Comparison of ENCODE assay signal across 24 mouse cellular contexts in genomic region chr13:52541385-52542035, GRCm38 (mm10). TPM values are rescaled to one million over a fixed set of nuclear protein-coding genes. Genes with fewer than 3 reads are reported as not detected.
A peak's percentile ranks its signal among the peaks of the same experiment; 100 is the strongest.
DNase-seq lines count a peak whose midpoint lies in the region; ATAC-seq and TF ChIP-seq lines count a peak whose summit lies in the region.
"Had no signal": no experiment of that assay in that cellular context is flagged by ENCODE, and none has a peak within 500 bp of the region (broad histone marks: within the 10 kb centered on the region; RNA-seq: fewer than 3 reads in every experiment).

No protein-coding gene starts in this region.

- TF ChIP-seq EP300 in liver, postnatal 0 days (IDR thresholded peaks at IDR 0.05; ENCODE audit: low read depth), result no peak

- no peak for ATAC-seq in hindbrain, embryonic 13.5 days (ENCODE audit: low FRiP score)
- no peak for ATAC-seq in hindbrain, embryonic 16.5 days
- peak; percentile 76 for ATAC-seq in Patski
- ATAC-seq in liver, postnatal 0 days, result no peak
- ATAC-seq: forebrain, postnatal 0 days; intestine, embryonic 15.5 days; midbrain, embryonic 15.5 days had no signal

- H3K4me1 ChIP-seq in hindbrain, embryonic 13.5 days (replicated peaks), result peaks cover 9% of the 10 kb centered on the region; the same call in 1 of the 2 replicates
- H3K4me1 ChIP-seq in hindbrain, embryonic 16.5 days (ENCODE audit: control insufficient read depth, insufficient read depth, low read depth, low read length), result no peaks in the 10 kb centered on the region
- H3K4me1 ChIP-seq in spleen, adult 2 months (ENCODE audit: control insufficient read depth, insufficient read depth, insufficient read length), result peaks cover 24% of the 10 kb centered on the region
- no peaks in the 10 kb centered on the region for H3K4me1 ChIP-seq in liver, postnatal 0 days (ENCODE audit: insufficient read depth)
- H3K4me1 ChIP-seq: embryonic facial prominence, embryonic 12.5 days; intestine, embryonic 15.5 days; stomach, embryonic 15.5 days had no signal

- TF ChIP-seq POLR2A in spleen, adult 2 months (IDR thresholded peaks at IDR 0.05; ENCODE audit: low read depth, low read length), result no peak

- POLR2A ChIA-PET in Patski (lab: Charles Lee), result interaction anchor here (0.7 kb wide), 1 partner anchor 13 kb away, joined by 4 read pairs; no protein-coding TSS in a partner anchor

- CTCF ChIA-PET in Patski (lab: Charles Lee), result interaction anchor here (1.1 kb wide), 1 partner anchor 288 kb away, joined by 5 read pairs; no protein-coding TSS in a partner anchor

- 0 out of 2 replicates have a peak, but pooled peaks cover 3% of the 10 kb centered on the region for H3K27me3 ChIP-seq in hindbrain, embryonic 13.5 days
- H3K27me3 ChIP-seq in hindbrain, embryonic 16.5 days (replicated peaks; ENCODE audit: control insufficient read depth, insufficient read depth, low read length), result no peaks in the 10 kb centered on the region
- no peaks in the 10 kb centered on the region for H3K27me3 ChIP-seq in spleen, adult 2 months (ENCODE audit: control insufficient read depth, insufficient read depth, low read length)
- H3K27me3 ChIP-seq in Patski, result no peaks in the 10 kb centered on the region
- H3K27me3 ChIP-seq in liver, postnatal 0 days (ENCODE audit: insufficient read depth, low read length), result no peaks in the 10 kb centered on the region
- H3K27me3 ChIP-seq: embryonic facial prominence, embryonic 12.5 days; intestine, embryonic 15.5 days; midbrain, embryonic 15.5 days; stomach, embryonic 15.5 days had no signal

- in situ Hi-C loops in Patski (cut with MboI; ENCODE audit: low pct_unique_long_range_greater_than_20kb), result loop anchor here (25.0 kb wide), 1 partner anchor 704 kb away; the partner anchor contains the start of gene Gadd45g

- H3K27ac ChIP-seq in hindbrain, embryonic 13.5 days, result 0 out of 2 replicates have a peak overlapping the region, but pooled peaks have one; percentile 5
- no peak overlapping the region for H3K27ac ChIP-seq in hindbrain, embryonic 16.5 days (ENCODE audit: low read depth, low read length)
- 0 out of 2 replicates have a peak overlapping the region, but pooled peaks have one; percentile 12 for H3K27ac ChIP-seq in spleen, adult 2 months (ENCODE audit: insufficient read depth, low read length)
- 0 out of 2 replicates have a peak overlapping the region, but pooled peaks have one; percentile 34 for H3K27ac ChIP-seq in liver, postnatal 0 days (ENCODE audit: low read depth)
- H3K27ac ChIP-seq: embryonic facial prominence, embryonic 12.5 days; heart, adult 2 months; hindbrain, embryonic 14.5 days; intestine, embryonic 15.5 days; left cerebral cortex, adult 2 months; midbrain, embryonic 15.5 days; stomach, embryonic 15.5 days had no signal

- TF ChIP-seq CTCF in spleen, adult 2 months (IDR thresholded peaks at IDR 0.05; ENCODE audit: extremely low read depth, insufficient read depth, insufficient read length, insufficient replicate concordance), result no peak
- no peak for TF ChIP-seq CTCF in Patski (IDR thresholded peaks at IDR 0.05)
- no peak for TF ChIP-seq CTCF in liver, postnatal 0 days (IDR thresholded peaks at IDR 0.05; ENCODE audit: low read depth)

- DNase-seq in spleen, adult 2 months (ENCODE audit: low read depth in 1 of 2, low spot score in 2 of 2), result no peak
- DNase-seq in spleen, adult 12 weeks (ENCODE audit: low spot score), result no peak
- DNase-seq in Patski (ENCODE audit: low read depth, low spot score), result no peak
- DNase-seq in liver, postnatal 0 days, result no peak
- no peak for DNase-seq in kidney, postnatal 36 days
- no peak for DNase-seq in frontal cortex, postnatal 25 days (ENCODE audit: low spot score in 2 of 2)
- DNase-seq: adrenal gland, postnatal 25 days; cerebellum, adult 11-12 months; cerebellum, postnatal 14 days; forebrain, postnatal 0 days; gastrocnemius, postnatal 36 days; heart, adult 2 months; kidney, adult 9 months; kidney, postnatal 4 days; lung, adult 2 months; thymus, postnatal 4 days had no signal

- no peak overlapping the region for H3K9ac ChIP-seq in hindbrain, embryonic 13.5 days
- no peak overlapping the region for H3K9ac ChIP-seq in hindbrain, embryonic 16.5 days (ENCODE audit: low read depth, low read length)
- no peak overlapping the region for H3K9ac ChIP-seq in liver, postnatal 0 days (replicated peaks)
- H3K9ac ChIP-seq: embryonic facial prominence, embryonic 12.5 days; forebrain, postnatal 0 days; hindbrain, embryonic 14.5 days; intestine, embryonic 15.5 days; midbrain, embryonic 15.5 days; stomach, embryonic 15.5 days had no signal

- no peaks in the 10 kb centered on the region for H3K36me3 ChIP-seq in hindbrain, embryonic 13.5 days
- H3K36me3 ChIP-seq in hindbrain, embryonic 16.5 days (ENCODE audit: control insufficient read depth, insufficient read depth, low read length), result no peaks in the 10 kb centered on the region
- H3K36me3 ChIP-seq in spleen, adult 2 months (ENCODE audit: control insufficient read depth, insufficient read depth, low read length), result no peaks in the 10 kb centered on the region
- no peaks in the 10 kb centered on the region for H3K36me3 ChIP-seq in liver, postnatal 0 days (replicated peaks; ENCODE audit: insufficient read depth, low read length)
- H3K36me3 ChIP-seq: embryonic facial prominence, embryonic 12.5 days; intestine, embryonic 15.5 days; midbrain, embryonic 15.5 days; stomach, embryonic 15.5 days had no signal

- no peak overlapping the region for H3K4me3 ChIP-seq in hindbrain, embryonic 13.5 days
- no peak overlapping the region for H3K4me3 ChIP-seq in hindbrain, embryonic 16.5 days (ENCODE audit: low read length)
- H3K4me3 ChIP-seq in spleen, adult 2 months (ENCODE audit: extremely low read depth, insufficient read depth, insufficient read length), result no peak overlapping the region
- H3K4me3 ChIP-seq in liver, postnatal 0 days (ENCODE audit: low read depth, low read length), result no peak overlapping the region
- H3K4me3 ChIP-seq: embryonic facial prominence, embryonic 12.5 days; heart, adult 2 months; intestine, embryonic 15.5 days; left cerebral cortex, adult 2 months; midbrain, embryonic 15.5 days; stomach, embryonic 15.5 days had no signal

- no peak overlapping the region for H3K4me2 ChIP-seq in hindbrain, embryonic 13.5 days
- no peak overlapping the region for H3K4me2 ChIP-seq in hindbrain, embryonic 16.5 days (ENCODE audit: low read length)
- no peak overlapping the region for H3K4me2 ChIP-seq in liver, postnatal 0 days (ENCODE audit: low read depth, low read length)
- H3K4me2 ChIP-seq: embryonic facial prominence, embryonic 12.5 days; hindbrain, embryonic 14.5 days; intestine, embryonic 15.5 days; midbrain, embryonic 15.5 days; stomach, embryonic 15.5 days had no signal

- H3K9me3 ChIP-seq in hindbrain, embryonic 13.5 days, result no peaks in the 10 kb centered on the region
- H3K9me3 ChIP-seq in hindbrain, embryonic 16.5 days (ENCODE audit: control insufficient read depth, low read length), result no peaks in the 10 kb centered on the region
- no peaks in the 10 kb centered on the region for H3K9me3 ChIP-seq in liver, postnatal 0 days (ENCODE audit: low read length)
- H3K9me3 ChIP-seq: embryonic facial prominence, embryonic 12.5 days; intestine, embryonic 15.5 days; midbrain, embryonic 15.5 days; stomach, embryonic 15.5 days had no signal

- 78% methylated on average over 5 of the region's 5 CpGs for WGBS in hindbrain, embryonic 13.5 days
- WGBS in hindbrain, embryonic 16.5 days, result 72% methylated on average over 5 of the region's 5 CpGs
- WGBS in spleen, adult 2 months, result 54% methylated on average over 5 of the region's 5 CpGs
- 68% methylated on average over 5 of the region's 5 CpGs for WGBS in liver, postnatal 0 days (ENCODE audit: insufficient replicate concordance)

RNA-seq across cellular contexts. Expression of gene Diras2, which starts 10.4 kb away (rescaled TPM):
- polyA plus RNA-seq in hindbrain, embryonic 13.5 days (2015; fragmentation: Nextera tagmentation; extraction: Ambion mirVana), result 2.5 and 2.9 TPM in 2 replicates
- polyA plus RNA-seq in hindbrain, embryonic 16.5 days (2015; fragmentation: Nextera tagmentation; extraction: Ambion mirVana), result 6.2 and 7.9 TPM in 2 replicates
- 2.0 TPM in 2 replicates for polyA plus RNA-seq in spleen, adult 2 months (2012; rRNA removed)
- not detected for polyA plus RNA-seq in Patski (2021)
- 0.12 and 0.19 TPM in 2 replicates for polyA plus RNA-seq in liver, postnatal 0 days (2015; fragmentation: Nextera tagmentation; extraction: Ambion mirVana)

RNA-seq across cellular contexts. Expression of gene Syk, which starts 41.5 kb away (rescaled TPM):
- 1.7 and 1.8 TPM in 2 replicates for polyA plus RNA-seq in hindbrain, embryonic 13.5 days (2015; fragmentation: Nextera tagmentation; extraction: Ambion mirVana)
- polyA plus RNA-seq in hindbrain, embryonic 16.5 days (2015; fragmentation: Nextera tagmentation; extraction: Ambion mirVana), result 1.1 and 1.4 TPM in 2 replicates
- polyA plus RNA-seq in spleen, adult 2 months (2012; rRNA removed), result 119 and 126 TPM in 2 replicates
- polyA plus RNA-seq in Patski (2021), result not detected
- 6.0 and 6.8 TPM in 2 replicates for polyA plus RNA-seq in liver, postnatal 0 days (2015; fragmentation: Nextera tagmentation; extraction: Ambion mirVana)

Comparison
In these comparisons a context has a peak if more than half of its experiments do, and no peak if none do; other contexts are left out.
1. RNA of gene Syk, which starts 41.5 kb away (polyA plus RNA-seq): 119 to 126 TPM in spleen, adult 2 months; 6.0 to 6.8 TPM in liver, postnatal 0 days, 1.7 to 1.8 TPM in hindbrain, embryonic 13.5 days, 1.1 to 1.4 TPM in hindbrain, embryonic 16.5 days and not detected in Patski (single experiment); every median in the first group is over 10 times any median in the second.